Mouse (Mus musculus) left cerebral cortex, adult 9 months (tissue): ENCODE measurements around the gene Fbxo42.
"Not testable (repeated sequence)": the region's sequence is repeated elsewhere in the genome, so short reads cannot be mapped to it uniquely, and the experiment has no call there.

Experiments
- DNase-seq, 2 experiments: peaks; one replicate each; pipeline ENCODE4 v3.0.0; 2022; ENCODE audit warnings: low spot score in 2 of 2

Gene Fbxo42

GRCm38 (mm10) chr4:141136126-141136525, 11.6 kb upstream of the Fbxo42 start:
- DNase-seq = no peak

- not testable (repeated sequence) for DNase-seq
Measured at GRCm38 (mm10) chr4:141137740-141138139, 10.0 kb upstream of the Fbxo42 start.

GRCm38 (mm10) chr4:141138425-141139115, 9.1 kb upstream of the Fbxo42 start:
- no peak for DNase-seq

- peak; percentile 96 to 99 for DNase-seq
Measured at GRCm38 (mm10) chr4:141139116-141139970, 8.4 kb upstream of the Fbxo42 start, which contains the start of gene Szrd1. Gene Szrd1 (minus strand): TSS chr4:141139775.

GRCm38 (mm10) chr4:141140354-141140753, 7.4 kb upstream of the Fbxo42 start:
- not testable (repeated sequence) for DNase-seq

- no peak for DNase-seq
Measured at GRCm38 (mm10) chr4:141140967-141141366, 6.7 kb upstream of the Fbxo42 start.

GRCm38 (mm10) chr4:141142285-141142811, 5.4 kb upstream of the Fbxo42 start:
- peak; percentile 65 to 88 for DNase-seq

- DNase-seq = not testable (repeated sequence)
Measured at GRCm38 (mm10) chr4:141145124-141145523, 2.6 kb upstream of the Fbxo42 start.

GRCm38 (mm10) chr4:141146491-141147033, 1.2 kb upstream of the Fbxo42 start:
- no peak for DNase-seq

GRCm38 (mm10) chr4:141148009-141148801, 492 bp downstream of the Fbxo42 start:
- no peak for DNase-seq

GRCm38 (mm10) chr4:141149116-141149515, 1.4 kb downstream of the Fbxo42 start:
- no peak for DNase-seq

GRCm38 (mm10) chr4:141157485-141157884, 9.8 kb downstream of the Fbxo42 start:
- no peak for DNase-seq

GRCm38 (mm10) chr4:141158609-141159008, 10.9 kb downstream of the Fbxo42 start:
- no peak for DNase-seq

GRCm38 (mm10) chr4:141159093-141159492, 11.4 kb downstream of the Fbxo42 start:
- no peak for DNase-seq

- no peak for DNase-seq
Measured at GRCm38 (mm10) chr4:141159666-141160065, 12.0 kb downstream of the Fbxo42 start.

GRCm38 (mm10) chr4:141160193-141160592, 12.5 kb downstream of the Fbxo42 start:
- DNase-seq = no peak

GRCm38 (mm10) chr4:141161699-141162208, 14.0 kb downstream of the Fbxo42 start:
- no peak for DNase-seq

GRCm38 (mm10) chr4:141163729-141164128, 16.0 kb downstream of the Fbxo42 start:
- no peak for DNase-seq

- DNase-seq = no peak
Measured at GRCm38 (mm10) chr4:141165744-141166292, 18.1 kb downstream of the Fbxo42 start.

- DNase-seq = no peak
Measured at GRCm38 (mm10) chr4:141167156-141167555, 19.4 kb downstream of the Fbxo42 start.

- DNase-seq = peak in 1 of 2 experiments; percentile 11
Measured at GRCm38 (mm10) chr4:141172121-141172520, 24.4 kb downstream of the Fbxo42 start.
